Mouse (Mus musculus) hindbrain, embryonic 12.5 days (tissue): Measurements from ENCODE around the gene Frat2. TPM values are rescaled to one million over a fixed set of nuclear protein-coding genes. Genes with fewer than 3 reads are reported as not detected.
"Not testable (repeated sequence)": the region's sequence is repeated elsewhere in the genome, so short reads cannot be mapped to it uniquely, and the experiment has no call there.

ENCODE experiments used
- ATAC-seq: fragments of 200-750 bp; cut with Nextera tagmentation; 2 replicates; pipeline ENCODE4 v1.8.0; 2017; ENCODE audit warnings: moderate TSS enrichment; ENCODE audit not compliant: low FRiP score
- H3K27ac ChIP-seq: fragments of 300-500 bp; sonication (generic); 2 replicates; pipeline ENCODE4 v1.5.1; 2016; ENCODE audit warnings: mild to moderate bottlenecking
- H3K27me3 ChIP-seq: fragments of 300-500 bp; sonication (generic); 2 replicates; pipeline ENCODE4 v1.6.1; 2016; ENCODE audit warnings: mild to moderate bottlenecking
- H3K36me3 ChIP-seq: fragments of 300-500 bp; sonication (generic); 2 replicates; pipeline ENCODE4 v1.6.1; 2016; ENCODE audit warnings: mild to moderate bottlenecking
- H3K4me1 ChIP-seq: fragments of 300-500 bp; sonication (generic); 2 replicates; pipeline ENCODE4 v1.6.1; 2016
- H3K4me2 ChIP-seq: fragments of 300-500 bp; sonication (generic); replicated peaks from 2 replicates; pipeline ENCODE4 v1.6.1; 2016; ENCODE audit warnings: mild to moderate bottlenecking
- H3K4me3 ChIP-seq: fragments of 300-500 bp; sonication (generic); 2 replicates; pipeline ENCODE4 v1.5.1; 2016; ENCODE audit warnings: mild to moderate bottlenecking
- H3K9ac ChIP-seq: fragments of 300-500 bp; sonication (generic); 2 replicates; pipeline ENCODE4 v1.6.1; 2016; ENCODE audit warnings: mild to moderate bottlenecking, moderate library complexity
- H3K9me3 ChIP-seq: fragments of 300-500 bp; sonication (generic); replicated peaks from 2 replicates; pipeline ENCODE4 v1.6.1; 2016; ENCODE audit warnings: mild to moderate bottlenecking
- WGBS: fragments of 180-500 bp; shearing (Covaris S2); methylation state at CpG from one replicate; pipeline ENCODE4 v1.1.7; 2016; 5-methylcytosine and 5-hydroxymethylcytosine counted together
- polyA plus RNA-seq: library from polyadenylated mRNA; unstranded; fragments of >200 nt; fragmentation: Nextera tagmentation; extraction: Ambion mirVana; gene quantifications from 2 replicates; pipeline ENCODE4 v1.2.1, GENCODE M21; 2016

The Frat2 gene
- polyA plus RNA-seq, 1 experiment from 2014 or later: 14.5 TPM

DNA sequence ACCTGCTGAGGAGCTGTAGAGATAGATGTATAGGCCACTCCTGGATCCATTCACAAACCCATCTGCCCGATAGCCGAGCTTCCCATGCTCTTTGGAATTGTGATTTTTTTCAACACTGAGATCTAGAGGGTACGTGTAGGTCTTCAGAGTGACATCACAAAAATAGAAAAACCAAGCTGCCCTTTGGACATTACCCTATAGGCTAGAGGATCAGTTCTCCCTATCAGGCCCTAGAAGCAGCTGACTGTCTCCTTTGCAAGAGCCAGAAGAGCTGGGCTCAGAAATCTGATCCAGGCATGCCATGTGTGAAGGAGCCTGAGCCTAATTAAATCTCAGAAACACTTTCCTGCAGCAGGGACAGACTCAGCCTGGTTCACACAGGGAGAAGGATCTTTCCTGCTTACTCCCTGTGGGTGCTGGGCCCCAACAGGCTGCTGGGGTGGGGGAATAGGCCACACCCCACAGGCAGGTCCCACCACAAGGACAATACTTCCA lies 9.9 kb upstream of the Frat2 start:
- no peak for ATAC-seq
- no peaks in the 10 kb centered on the region for H3K9me3 ChIP-seq
- no peaks in the 10 kb centered on the region for H3K27me3 ChIP-seq
- H3K4me3 ChIP-seq: no peak overlapping the region
- H3K27ac ChIP-seq: no peak overlapping the region
- peaks cover 18% of the 10 kb centered on the region for H3K36me3 ChIP-seq
- H3K4me1 ChIP-seq: no peaks in the 10 kb centered on the region
- no peak overlapping the region for H3K4me2 ChIP-seq
- H3K9ac ChIP-seq: no peak overlapping the region
- WGBS: 87% methylated on average over 3 of the region's 3 CpGs

DNA sequence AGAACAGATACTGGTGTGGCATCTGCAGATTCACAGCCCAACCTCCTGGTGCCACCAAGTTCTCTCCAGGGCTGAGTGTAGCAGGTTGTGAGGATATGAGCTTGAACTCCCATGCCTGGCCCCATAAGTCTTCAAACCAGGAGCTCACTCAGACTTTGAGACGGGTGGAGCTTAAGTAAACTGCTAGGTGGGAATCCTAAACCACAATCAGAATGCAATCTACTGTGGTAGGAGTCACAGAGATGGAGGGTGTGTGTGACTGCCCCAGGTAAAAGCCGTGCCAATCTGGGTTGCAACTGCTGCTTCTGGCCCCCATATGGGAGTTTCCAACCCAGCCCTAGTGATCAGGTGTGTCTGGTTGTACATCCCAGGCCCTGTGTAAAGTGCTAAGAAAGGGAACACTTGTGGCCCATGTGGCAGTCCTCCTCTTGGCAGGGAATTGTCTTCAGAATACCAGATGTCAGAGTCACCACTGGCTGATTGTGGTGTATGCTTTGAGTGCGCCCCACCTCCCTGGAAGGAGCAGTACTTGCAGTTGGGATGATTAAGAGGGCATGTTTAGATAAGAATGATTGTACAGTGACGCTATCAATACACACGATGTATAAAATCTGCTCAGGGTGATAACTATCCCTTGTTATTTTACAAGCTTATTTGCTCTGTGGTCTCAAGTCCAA lies 9.3 kb upstream of the Frat2 start:
- H3K27ac ChIP-seq: no peak overlapping the region
- H3K4me3 ChIP-seq: no peak overlapping the region
- no peak overlapping the region for H3K9ac ChIP-seq
- H3K9me3 ChIP-seq: no peaks in the 10 kb centered on the region
- H3K4me1 ChIP-seq: no peaks in the 10 kb centered on the region
- H3K36me3 ChIP-seq: peaks cover 12% of the 10 kb centered on the region
- 89% methylated on average over 5 of the region's 5 CpGs for WGBS
- no peaks in the 10 kb centered on the region for H3K27me3 ChIP-seq
- H3K4me2 ChIP-seq: no peak overlapping the region
- ATAC-seq: no peak

DNA sequence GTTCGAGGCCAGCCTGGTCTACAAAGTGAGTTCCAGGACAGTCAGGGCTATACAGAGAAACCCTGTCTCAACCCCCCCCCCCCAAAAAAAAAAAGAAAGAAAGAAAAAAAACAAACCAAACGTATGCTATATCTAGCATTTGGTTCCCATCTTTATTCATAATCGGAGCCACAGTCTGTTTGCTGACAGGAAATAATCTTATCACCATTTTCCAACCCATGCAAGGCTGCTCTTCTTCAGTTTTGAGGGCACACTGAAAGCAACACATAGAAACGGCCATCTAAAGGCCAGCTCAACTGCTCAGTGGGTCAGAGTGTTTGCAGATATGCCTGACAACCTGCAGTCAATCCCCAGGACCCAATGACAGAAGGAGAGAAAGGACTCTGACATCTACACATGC lies 4.5 kb upstream of the Frat2 start:
- 85% methylated on average over 4 of the region's 4 CpGs for WGBS
- peaks cover 24% of the 10 kb centered on the region for H3K4me1 ChIP-seq
- no peak overlapping the region for H3K9ac ChIP-seq
- H3K4me2 ChIP-seq: no peak overlapping the region
- ATAC-seq: no peak
- H3K9me3 ChIP-seq: no peaks in the 10 kb centered on the region
- no peak overlapping the region for H3K4me3 ChIP-seq
- H3K36me3 ChIP-seq: no peaks in the 10 kb centered on the region
- H3K27me3 ChIP-seq: no peaks in the 10 kb centered on the region
- H3K27ac ChIP-seq: no peak overlapping the region

DNA sequence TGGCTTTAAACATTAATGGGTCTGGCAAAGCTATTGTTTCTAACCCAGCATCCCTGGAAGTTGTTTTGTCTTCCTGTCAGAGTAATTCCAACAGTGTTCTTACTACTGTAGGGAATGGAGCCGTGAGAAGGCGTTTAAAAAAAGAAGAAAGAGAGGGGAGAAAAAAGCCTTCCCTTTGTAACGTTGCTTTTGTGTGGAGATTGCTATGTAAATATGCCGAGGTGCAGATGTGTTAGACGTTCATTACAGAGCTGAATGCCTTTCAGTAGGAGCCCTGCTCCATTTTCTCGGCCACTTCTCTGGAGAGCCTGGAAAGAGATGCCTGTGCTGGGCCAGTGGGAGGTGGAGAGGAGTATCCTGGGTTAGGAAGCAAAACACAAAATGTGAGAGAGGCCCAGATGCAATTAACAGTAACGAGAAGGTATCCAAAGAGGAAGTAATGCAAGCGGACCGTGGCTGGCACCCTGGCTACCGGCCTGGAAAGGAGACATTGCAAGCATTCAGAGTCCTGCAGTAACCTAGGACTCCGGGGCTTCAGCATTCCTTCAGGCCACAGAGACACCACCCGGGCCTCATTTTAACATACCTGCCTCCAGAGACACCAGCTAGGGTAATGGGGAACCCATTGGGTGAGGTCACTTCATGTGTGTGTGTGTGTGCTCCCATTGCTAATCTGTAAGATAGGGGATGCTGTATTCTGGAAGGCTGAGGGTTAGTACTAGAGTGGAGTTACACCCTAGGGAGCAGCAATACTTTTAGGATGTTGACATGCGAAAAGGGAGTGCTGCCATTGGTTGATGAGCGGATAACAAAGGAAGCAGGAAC lies 3.0 kb upstream of the Frat2 start:
- peak overlapping the region; percentile 29 for H3K4me2 ChIP-seq
- H3K9me3 ChIP-seq: no peaks in the 10 kb centered on the region
- no peak for ATAC-seq
- no peaks in the 10 kb centered on the region for H3K27me3 ChIP-seq
- no peak overlapping the region for H3K4me3 ChIP-seq
- H3K4me1 ChIP-seq: peaks cover 34% of the 10 kb centered on the region
- H3K27ac ChIP-seq: peak overlapping the region; percentile 85
- WGBS: 15% methylated on average over 14 of the region's 14 CpGs
- no peaks in the 10 kb centered on the region for H3K36me3 ChIP-seq
- H3K9ac ChIP-seq: no peak overlapping the region; the same call in 1 of the 2 replicates

DNA sequence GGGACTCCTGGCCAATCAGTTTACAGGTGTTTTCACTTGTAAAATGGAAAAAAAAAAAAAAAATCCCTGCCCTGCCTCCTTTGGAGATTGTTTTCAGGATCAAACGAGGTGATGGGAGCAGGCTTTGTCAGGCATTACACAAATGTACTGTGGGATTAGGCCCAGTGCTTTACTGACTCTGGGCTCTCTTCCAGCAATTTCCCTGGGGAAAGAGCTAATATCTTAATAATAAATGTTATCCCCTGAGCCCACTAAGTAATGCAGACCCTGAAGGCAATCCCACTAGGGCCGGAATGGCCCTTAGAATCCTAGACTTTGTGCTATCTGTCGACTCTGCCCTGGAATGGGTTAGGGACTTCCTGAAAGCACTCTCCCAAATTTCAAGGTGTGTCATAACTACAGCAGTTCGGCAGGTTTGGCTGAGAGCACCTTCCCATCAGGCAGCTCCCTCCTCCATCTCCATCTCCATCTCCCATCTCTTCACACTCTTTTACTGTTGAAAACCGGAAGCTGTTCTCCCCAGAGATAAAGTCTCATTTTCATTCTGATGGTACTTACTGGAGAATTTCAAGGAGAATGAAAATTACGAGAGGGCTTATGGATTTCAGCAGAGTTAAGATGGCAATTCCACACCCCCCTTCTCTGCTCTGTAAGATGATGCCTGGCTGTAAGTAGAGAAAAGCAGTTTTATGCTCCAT lies 2.2 kb upstream of the Frat2 start:
- Histone ChIP-seq H3K4me2 (peak overlapping the region; percentile 29; the same call in 1 of the 2 replicates), H3K9me3 (no peaks in the 10 kb centered on the region), H3K4me1 (peaks cover 36% of the 10 kb centered on the region), H3K27me3 (no peaks in the 10 kb centered on the region), H3K36me3 (no peaks in the 10 kb centered on the region), H3K27ac (peak overlapping the region; percentile 85), H3K4me3 (no peak overlapping the region), H3K9ac (no peak overlapping the region)
- no peak for ATAC-seq
- WGBS: 18% methylated on average over 6 of the region's 6 CpGs

DNA sequence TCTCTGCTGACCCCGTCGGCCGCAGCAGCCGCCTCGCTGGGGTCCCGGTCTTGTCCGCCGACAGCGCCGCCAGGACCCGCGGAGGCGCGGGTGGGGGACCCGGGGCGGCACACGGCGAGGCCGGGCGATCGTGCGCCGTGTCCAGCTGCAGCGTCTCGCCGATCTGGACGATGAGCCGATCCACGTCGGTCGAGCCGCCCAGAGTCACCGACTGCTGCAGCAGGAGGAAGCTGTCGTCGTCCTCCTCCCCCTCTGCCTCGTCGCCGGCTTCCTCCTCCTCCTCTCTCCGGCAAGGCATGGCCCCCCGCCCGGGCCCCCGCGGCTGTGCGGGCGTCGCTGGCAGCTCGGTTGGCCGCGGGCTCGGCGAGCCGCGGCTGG lies 329 bp downstream of the Frat2 start:
- ATAC-seq: peak; percentile 70
- peak overlapping the region; percentile 87 for H3K9ac ChIP-seq
- WGBS: under 1% methylated on average over 42 of the region's 53 CpGs
- H3K4me2 ChIP-seq: peak overlapping the region; percentile 98
- peak overlapping the region; percentile 92 for H3K27ac ChIP-seq
- H3K27me3 ChIP-seq, H3K9me3 ChIP-seq, H3K36me3 ChIP-seq: not testable (repeated sequence)
- H3K4me1 ChIP-seq: peaks cover 36% of the 10 kb centered on the region
- H3K4me3 ChIP-seq: peak overlapping the region; percentile 89

DNA sequence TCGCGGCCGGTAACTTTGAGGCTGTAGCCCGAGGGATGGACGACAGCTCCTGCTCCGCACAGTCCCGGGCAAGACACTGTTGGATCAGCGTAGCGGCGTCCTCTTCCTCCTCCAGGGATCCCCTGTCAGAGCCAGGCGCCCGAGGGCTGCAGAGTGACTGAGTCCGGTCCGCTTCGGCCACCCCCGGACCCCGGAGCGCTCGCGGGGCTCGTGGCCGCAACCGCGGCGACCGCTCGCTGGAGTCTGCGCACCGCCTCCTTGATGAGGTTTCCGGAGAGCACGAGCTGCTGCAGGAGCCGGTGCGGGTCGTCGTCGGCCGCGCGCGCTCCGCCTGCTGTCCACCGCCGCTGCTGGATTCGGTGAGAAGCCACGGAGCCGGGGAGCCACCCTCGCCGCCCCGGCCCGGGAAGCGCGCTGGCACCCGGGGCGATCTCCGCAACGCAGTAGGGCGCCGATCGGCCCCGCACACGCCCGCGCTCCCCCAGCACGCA lies 796 bp downstream of the Frat2 start:
- H3K36me3 ChIP-seq: no peaks in the 10 kb centered on the region
- H3K9ac ChIP-seq: peak overlapping the region; percentile 87
- no peaks in the 10 kb centered on the region for H3K27me3 ChIP-seq
- under 1% methylated on average over 63 of the region's 64 CpGs for WGBS
- H3K4me1 ChIP-seq: peaks cover 36% of the 10 kb centered on the region
- 0 out of 2 replicates have a peak, but pooled peaks have one; percentile 1 for ATAC-seq
- H3K9me3 ChIP-seq: no peaks in the 10 kb centered on the region
- peak overlapping the region; percentile 98 for H3K4me2 ChIP-seq
- H3K27ac ChIP-seq: peak overlapping the region; percentile 92
- peak overlapping the region; percentile 89 for H3K4me3 ChIP-seq

DNA sequence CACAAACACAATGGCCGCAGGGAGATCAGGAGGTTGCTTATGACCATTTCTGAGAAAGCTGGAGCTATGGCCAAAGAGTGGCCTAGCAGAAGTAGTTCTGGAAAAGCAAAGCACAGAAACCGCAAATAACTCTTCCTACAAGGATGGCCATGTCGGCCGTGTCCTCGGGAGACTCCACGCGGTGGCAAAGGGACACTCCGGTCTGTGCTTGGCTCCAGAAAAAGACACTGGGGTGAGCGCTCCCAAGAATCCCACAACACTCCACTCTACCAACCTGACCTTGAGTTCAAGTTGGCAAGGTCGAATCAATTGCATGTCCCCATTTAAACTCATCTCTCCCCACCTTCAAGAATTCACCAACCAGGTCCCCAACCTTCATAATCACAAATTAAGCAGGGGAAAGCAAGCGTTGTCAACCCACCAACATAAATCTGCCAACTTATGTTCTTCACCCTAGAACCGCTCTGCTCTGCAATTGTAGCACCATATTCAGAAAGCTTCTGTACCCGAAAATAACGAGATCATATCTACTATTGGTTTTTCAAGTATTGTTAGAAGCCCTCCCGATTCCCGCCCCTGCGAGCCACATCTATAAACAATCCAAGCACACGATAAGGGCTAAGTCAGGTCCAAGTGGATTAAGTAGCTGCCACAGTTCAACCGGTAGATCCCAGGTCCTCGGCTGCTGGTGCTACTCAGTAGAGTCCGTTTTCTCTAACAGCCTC lies 1.4 kb downstream of the Frat2 start:
- Histone ChIP-seq H3K9ac (peak overlapping the region; percentile 87), H3K4me3 (peak overlapping the region; percentile 89), H3K27me3 (no peaks in the 10 kb centered on the region), H3K4me1 (peaks cover 32% of the 10 kb centered on the region), H3K27ac (peak overlapping the region; percentile 92; the same call in 1 of the 2 replicates), H3K4me2 (peak overlapping the region; percentile 98), H3K36me3 (no peaks in the 10 kb centered on the region), H3K9me3 (no peaks in the 10 kb centered on the region)
- ATAC-seq: no peak
- WGBS: 12% methylated on average over 21 of the region's 21 CpGs

DNA sequence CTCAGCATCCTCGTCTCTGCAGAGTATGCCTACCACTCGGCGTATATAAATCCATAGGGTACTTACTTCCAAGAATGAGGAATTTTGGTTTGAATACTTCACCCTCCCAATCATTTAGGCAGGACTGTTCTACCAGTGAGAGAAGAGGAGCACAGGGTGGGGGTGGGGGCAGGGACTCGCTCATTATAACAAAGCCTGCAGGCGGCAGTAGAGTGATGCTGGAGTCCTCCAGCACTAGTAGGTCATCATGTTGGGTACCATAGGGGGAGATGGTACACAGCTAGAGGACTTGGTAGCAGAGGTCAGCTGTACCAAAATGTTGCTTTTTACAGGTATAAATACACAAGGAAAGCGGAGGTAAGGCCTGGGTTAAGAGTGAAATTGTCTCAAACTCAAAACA lies 3.6 kb downstream of the Frat2 start:
- no peaks in the 10 kb centered on the region for H3K9me3 ChIP-seq
- peaks cover 12% of the 10 kb centered on the region for H3K4me1 ChIP-seq
- H3K4me3 ChIP-seq: no peak overlapping the region
- no peaks in the 10 kb centered on the region; the same call in 1 of the 2 replicates for H3K27me3 ChIP-seq
- H3K36me3 ChIP-seq: no peaks in the 10 kb centered on the region
- no peak overlapping the region for H3K9ac ChIP-seq
- H3K27ac ChIP-seq: no peak overlapping the region
- no peak for ATAC-seq
- H3K4me2 ChIP-seq: no peak overlapping the region
- 85% methylated on average over 6 of the region's 6 CpGs for WGBS

DNA sequence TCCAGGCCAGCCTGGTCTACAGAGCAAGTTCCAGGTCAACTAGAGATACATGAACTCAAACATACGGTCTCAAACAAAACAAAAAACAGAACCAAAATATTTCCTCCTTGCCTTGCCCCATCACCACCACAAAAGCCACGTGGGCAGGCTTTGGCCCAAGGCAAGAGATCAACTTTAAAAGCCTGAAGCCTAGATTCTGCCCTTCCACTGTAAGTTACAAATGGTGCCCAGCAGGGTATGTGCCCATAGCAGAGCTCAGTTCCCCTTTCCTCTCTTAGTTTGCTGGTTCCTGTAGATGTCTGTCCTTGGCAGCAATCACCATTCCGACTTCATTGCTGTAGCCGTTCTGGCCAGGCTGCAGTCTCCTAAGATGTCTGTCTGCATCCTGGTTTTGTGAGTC lies 5.2 kb downstream of the Frat2 start:
- no peak overlapping the region for H3K27ac ChIP-seq
- H3K4me1 ChIP-seq: peaks cover 12% of the 10 kb centered on the region
- ATAC-seq: no peak
- no peak overlapping the region for H3K9ac ChIP-seq
- no peak overlapping the region for H3K4me3 ChIP-seq
- no peaks in the 10 kb centered on the region for H3K9me3 ChIP-seq
- no peaks in the 10 kb centered on the region for H3K36me3 ChIP-seq
- H3K4me2 ChIP-seq: no peak overlapping the region
- H3K27me3 ChIP-seq: no peaks in the 10 kb centered on the region; the same call in 1 of the 2 replicates
- 84% methylated on average over 4 of the region's 4 CpGs for WGBS

DNA sequence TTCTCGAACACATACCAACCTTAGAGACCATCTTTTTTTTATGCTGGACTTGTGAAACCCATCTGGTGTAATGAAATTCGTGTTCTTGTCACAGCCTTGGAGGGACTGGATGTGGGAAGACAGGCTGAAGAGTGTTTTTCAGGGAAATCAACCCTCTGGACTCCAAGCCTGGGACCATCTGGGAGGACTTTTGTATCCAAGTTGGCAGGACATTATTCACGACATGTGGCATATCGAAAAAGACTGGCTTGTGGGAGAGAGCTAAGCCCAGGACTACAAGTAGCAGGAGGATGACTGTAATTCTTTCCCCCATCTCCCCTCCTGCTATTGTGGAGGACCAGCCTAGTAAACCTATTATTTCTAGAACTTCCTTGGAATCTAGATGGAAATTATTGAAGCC lies 5.7 kb downstream of the Frat2 start:
- 88% methylated on average over 4 of the region's 4 CpGs for WGBS
- Histone ChIP-seq H3K9ac (no peak overlapping the region), H3K9me3 (no peaks in the 10 kb centered on the region), H3K4me3 (no peak overlapping the region), H3K27me3 (no peaks in the 10 kb centered on the region; the same call in 1 of the 2 replicates), H3K27ac (no peak overlapping the region), H3K36me3 (no peaks in the 10 kb centered on the region), H3K4me2 (no peak overlapping the region), H3K4me1 (peaks cover 12% of the 10 kb centered on the region)
- no peak for ATAC-seq
